Mouse (Mus musculus): ENCODE results near the gene Cp. TPM values are rescaled to one million over a fixed set of nuclear protein-coding genes. Genes with fewer than 3 reads are reported as not detected.

Cp gene
- total RNA-seq, 2 experiments from 2014 or later = 5.9 to 7.4 TPM

DNA sequence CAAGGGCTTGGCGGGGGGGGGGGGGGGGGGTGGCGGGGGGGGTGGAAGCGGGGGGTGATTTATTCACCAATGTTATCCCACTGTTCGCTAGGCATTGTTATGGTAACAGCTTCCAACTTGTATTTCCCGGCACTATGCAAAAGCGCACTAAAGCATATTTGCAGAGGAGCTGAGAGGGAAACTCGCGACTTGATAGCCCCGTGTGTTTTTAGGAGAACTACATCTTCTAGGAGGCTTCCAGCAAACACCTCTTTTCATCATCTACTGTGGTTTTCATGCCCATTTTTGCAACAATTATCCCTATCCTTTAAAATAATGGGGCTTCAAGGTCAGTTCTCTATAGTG, 101.3 kb downstream of the Cp start:
- no peak for DNase-seq (ENCODE audit: extremely low spot score in 1 of 2, low spot score in 1 of 2)

Other genes with a start within 250 kb of the Cp start
- gene Hps3, start 78.3 kb downstream of the Cp start, total RNA-seq (2021) = 10 to 100 TPM; 17.0 to 18.9 TPM
- 10 to 100 TPM; 20.9 to 22.5 TPM for gene Hltf, start 100.8 kb downstream of the Cp start, total RNA-seq (2021)
- gene Gyg, start 198.3 kb downstream of the Cp start, total RNA-seq (2021) = 10 to 100 TPM; 41.8 to 48.6 TPM

Measured in layer of hippocampus, postnatal 25 days (tissue).